Mouse (Mus musculus) mouse embryonic stem cell (cell line): Measurements from ENCODE around the gene Serpinb6b.

Experiments
- in situ Hi-C, 2 experiments: fragments of 300-500 bp; cut with MboI; formaldehyde crosslinking; loops; 1 replicate in 1 of 2; 3 replicates in 1 of 2; pipeline ENCODE4 v1.14.3; 2019 to 2020; ENCODE audit warnings: low sequenced_read_pairs in 2 of 2, low pct_unique_long_range_greater_than_20kb in 1 of 2, mixed read lengths in 1 of 2; ENCODE audit not compliant: unreplicated experiment in 1 of 2

The Serpinb6b gene

GRCm38 (mm10) chr13:32969641-32970040 is 4.6 kb downstream of the Serpinb6b start:
- in situ Hi-C loops = no loop called here

- in situ Hi-C loops = no loop called here
Measured at GRCm38 (mm10) chr13:32970776-32971175, 5.8 kb downstream of the Serpinb6b start.

- in situ Hi-C loops = no loop called here
Measured at GRCm38 (mm10) chr13:32974268-32974667, 9.3 kb downstream of the Serpinb6b start.

- in situ Hi-C loops = no loop called here
Measured at GRCm38 (mm10) chr13:32974889-32975460, 10.0 kb downstream of the Serpinb6b start.

GRCm38 (mm10) chr13:32975710-32976109 is 10.7 kb downstream of the Serpinb6b start:
- in situ Hi-C loops = no loop called here

- in situ Hi-C loops = no loop called here
Measured at GRCm38 (mm10) chr13:32982556-32983042, 17.6 kb downstream of the Serpinb6b start.

- in situ Hi-C loops = no loop called here
Measured at GRCm38 (mm10) chr13:32986256-32986655, 21.2 kb downstream of the Serpinb6b start.

- in situ Hi-C loops = no loop called here
Measured at GRCm38 (mm10) chr13:32993152-32993893, 28.3 kb downstream of the Serpinb6b start.

GRCm38 (mm10) chr13:32993894-32994242 is 28.9 kb downstream of the Serpinb6b start:
- in situ Hi-C loops = no loop called here

GRCm38 (mm10) chr13:32995051-32995450 is 30.0 kb downstream of the Serpinb6b start:
- in situ Hi-C loops = no loop called here

GRCm38 (mm10) chr13:33001341-33001740 is 36.3 kb downstream of the Serpinb6b start:
- in situ Hi-C loops = no loop called here

GRCm38 (mm10) chr13:33002950-33003349 is 37.9 kb downstream of the Serpinb6b start, which contains the start of gene Serpinb9:
Gene Serpinb9, plus strand, starts transcription at chr13:33003250.
- in situ Hi-C loops = no loop called here

GRCm38 (mm10) chr13:33003523-33004413 is 38.8 kb downstream of the Serpinb6b start:
- in situ Hi-C loops = no loop called here

GRCm38 (mm10) chr13:33004414-33005105 is 39.6 kb downstream of the Serpinb6b start:
- in situ Hi-C loops = no loop called here

- in situ Hi-C loops = no loop called here
Measured at GRCm38 (mm10) chr13:33005501-33006075, 40.6 kb downstream of the Serpinb6b start.

- in situ Hi-C loops = no loop called here
Measured at GRCm38 (mm10) chr13:33006555-33006954, 41.5 kb downstream of the Serpinb6b start.

GRCm38 (mm10) chr13:33012395-33012794 is 47.4 kb downstream of the Serpinb6b start:
- in situ Hi-C loops = no loop called here

GRCm38 (mm10) chr13:33013271-33013670 is 48.3 kb downstream of the Serpinb6b start:
- in situ Hi-C loops = no loop called here
